Mouse (Mus musculus) limb, embryonic 15.5 days (tissue): ENCODE data around the gene Majin. TPM values are rescaled to one million over a fixed set of nuclear protein-coding genes. Genes with fewer than 3 reads are reported as not detected.

Experiments used
- ATAC-seq: fragments of 200-750 bp; cut with Nextera tagmentation; 2 replicates; pipeline ENCODE4 v1.8.0; 2017; ENCODE audit warnings: low read depth, moderate TSS enrichment; ENCODE audit not compliant: insufficient number of reproducible peaks, low FRiP score, low TSS enrichment
- H3K27ac ChIP-seq: fragments of 300-500 bp; sonication (generic); 2 replicates; pipeline ENCODE4 v1.5.1; 2015; ENCODE audit warnings: moderate library complexity, mild to moderate bottlenecking, inconsistent platforms
- H3K27me3 ChIP-seq: fragments of 300-500 bp; sonication (generic); 2 replicates; pipeline ENCODE4 v1.6.1; 2015; ENCODE audit warnings: inconsistent platforms
- H3K36me3 ChIP-seq: fragments of 300-500 bp; sonication (generic); 2 replicates; pipeline ENCODE4 v1.6.1; 2015; ENCODE audit warnings: inconsistent platforms
- H3K4me1 ChIP-seq: fragments of 300-500 bp; sonication (generic); 2 replicates; pipeline ENCODE4 v1.6.1; 2015; ENCODE audit warnings: inconsistent platforms
- H3K4me2 ChIP-seq: fragments of 300-500 bp; sonication (generic); 2 replicates; pipeline ENCODE4 v1.6.1; 2015; ENCODE audit warnings: mild to moderate bottlenecking, inconsistent platforms
- H3K4me3 ChIP-seq: fragments of 300-500 bp; sonication (generic); 2 replicates; pipeline ENCODE4 v1.5.1; 2015; ENCODE audit warnings: mild to moderate bottlenecking, inconsistent platforms
- H3K9ac ChIP-seq: fragments of 300-500 bp; sonication (generic); 2 replicates; pipeline ENCODE4 v1.6.1; 2015; ENCODE audit warnings: inconsistent platforms
- H3K9me3 ChIP-seq: fragments of 300-500 bp; sonication (generic); 2 replicates; pipeline ENCODE4 v1.6.1; 2016; ENCODE audit warnings: inconsistent platforms
- WGBS: fragments of 180-500 bp; shearing (Covaris S2); methylation state at CpG from one replicate; pipeline ENCODE4 v1.1.7; 2015; 5-methylcytosine and 5-hydroxymethylcytosine counted together
- polyA plus RNA-seq: library from polyadenylated mRNA; unstranded; fragments of >200 nt; fragmentation: Nextera tagmentation; extraction: Ambion mirVana; gene quantifications from 2 replicates; pipeline ENCODE4 v1.2.1, GENCODE M21; 2015

Gene Majin
- polyA plus RNA-seq, 1 experiment from 2014 or later: not detected

- peaks cover 66% of the 10 kb centered on the region for H3K36me3 ChIP-seq
- H3K9me3 ChIP-seq: no peaks in the 10 kb centered on the region
- no peak overlapping the region for H3K4me2 ChIP-seq
- H3K9ac ChIP-seq: no peak overlapping the region
- no peak overlapping the region for H3K4me3 ChIP-seq
- no peak overlapping the region for H3K27ac ChIP-seq
- no peaks in the 10 kb centered on the region for H3K27me3 ChIP-seq
- 86% methylated on average over 2 of the region's 2 CpGs for WGBS
- peaks cover 17% of the 10 kb centered on the region for H3K4me1 ChIP-seq
- ATAC-seq: no peak
These were observed 46.8 kb downstream of the Majin start for GRCm38 (mm10) chr19:6231036-6231435.

- no peaks in the 10 kb centered on the region for H3K27me3 ChIP-seq
- no peak overlapping the region for H3K27ac ChIP-seq
- H3K36me3 ChIP-seq: peaks cover 48% of the 10 kb centered on the region
- 91% methylated on average over 16 of the region's 16 CpGs for WGBS
- H3K9ac ChIP-seq: 0 out of 2 replicates have a peak overlapping the region, but pooled peaks have one; percentile 12
- H3K9me3 ChIP-seq: no peaks in the 10 kb centered on the region
- H3K4me2 ChIP-seq: no peak overlapping the region
- no peak overlapping the region for H3K4me3 ChIP-seq
- ATAC-seq: no peak
- peaks cover 18% of the 10 kb centered on the region for H3K4me1 ChIP-seq
These were observed 49.5 kb downstream of the Majin start for GRCm38 (mm10) chr19:6233647-6234046.

GRCm38 (mm10) chr19:6234337-6235083 is 50.3 kb downstream of the Majin start:
- Histone ChIP-seq H3K4me1 (peaks cover 18% of the 10 kb centered on the region), H3K36me3 (peaks cover 40% of the 10 kb centered on the region), H3K27ac (no peak overlapping the region), H3K9ac (peak overlapping the region; percentile 78), H3K4me2 (peak overlapping the region; percentile 77), H3K9me3 (no peaks in the 10 kb centered on the region), H3K4me3 (peak overlapping the region; percentile 79), H3K27me3 (no peaks in the 10 kb centered on the region)
- 67% methylated on average over 11 of the region's 11 CpGs for WGBS
- ATAC-seq: no peak

- H3K36me3 ChIP-seq: peaks cover 31% of the 10 kb centered on the region
- WGBS: 3% methylated on average over 48 of the region's 48 CpGs
- peak within 1 kb of the TSS; percentile 78 for H3K9ac ChIP-seq
- H3K9me3 ChIP-seq: no peaks in the 10 kb centered on the region
- H3K27ac ChIP-seq: peak within 1 kb of the TSS; percentile 97
- peaks cover 18% of the 10 kb centered on the region for H3K4me1 ChIP-seq
- peak within 1 kb of the TSS; percentile 77 for H3K4me2 ChIP-seq
- peak; percentile 93 for ATAC-seq
- H3K27me3 ChIP-seq: no peaks in the 10 kb centered on the region
- peak within 1 kb of the TSS; percentile 79 for H3K4me3 ChIP-seq
These were observed 51.2 kb downstream of the Majin start, which contains the start of gene Ppp2r5b for GRCm38 (mm10) chr19:6235084-6236052. TSS of gene Ppp2r5b (minus strand) at chr19:6235872.

- H3K9me3 ChIP-seq: no peaks in the 10 kb centered on the region
- peak overlapping the region; percentile 97 for H3K27ac ChIP-seq
These were observed 51.9 kb downstream of the Majin start for GRCm38 (mm10) chr19:6236053-6236441.

GRCm38 (mm10) chr19:6236842-6237241 is 52.7 kb downstream of the Majin start:
- no peak overlapping the region for H3K9ac ChIP-seq
- H3K27me3 ChIP-seq: no peaks in the 10 kb centered on the region
- peaks cover 18% of the 10 kb centered on the region for H3K36me3 ChIP-seq
- H3K27ac ChIP-seq: no peak overlapping the region
- no peak overlapping the region for H3K4me3 ChIP-seq
- no peaks in the 10 kb centered on the region for H3K9me3 ChIP-seq
- no peak for ATAC-seq
- 72% methylated on average over 7 of the region's 7 CpGs for WGBS
- H3K4me1 ChIP-seq: peaks cover 22% of the 10 kb centered on the region
- H3K4me2 ChIP-seq: no peak overlapping the region

More at GRCm38 (mm10) chr19:6236053-6236441, 51.9 kb downstream of the Majin start:
- peaks cover 22% of the 10 kb centered on the region for H3K4me1 ChIP-seq
- no peaks in the 10 kb centered on the region for H3K27me3 ChIP-seq
- peak overlapping the region; percentile 77 for H3K4me2 ChIP-seq
- H3K36me3 ChIP-seq: peaks cover 24% of the 10 kb centered on the region
- ATAC-seq: peak; percentile 91
- WGBS: 0% methylated on average over 9 of the region's 9 CpGs
- peak overlapping the region; percentile 78 for H3K9ac ChIP-seq
- H3K4me3 ChIP-seq: peak overlapping the region; percentile 79

- Histone ChIP-seq H3K4me3 (no peak overlapping the region), H3K4me2 (no peak overlapping the region), H3K27ac (no peak overlapping the region), H3K9ac (no peak overlapping the region), H3K9me3 (no peaks in the 10 kb centered on the region), H3K36me3 (peaks cover 4% of the 10 kb centered on the region; the same call in 1 of the 2 replicates), H3K4me1 (peaks cover 33% of the 10 kb centered on the region), H3K27me3 (no peaks in the 10 kb centered on the region)
- no peak for ATAC-seq
These were observed 54.6 kb downstream of the Majin start for GRCm38 (mm10) chr19:6238740-6239139.

- H3K9ac ChIP-seq: no peak overlapping the region
- peaks cover 16% of the 10 kb centered on the region for H3K36me3 ChIP-seq
- peaks cover 22% of the 10 kb centered on the region for H3K4me1 ChIP-seq
- no peaks in the 10 kb centered on the region for H3K9me3 ChIP-seq
- H3K4me3 ChIP-seq: no peak overlapping the region
- no peak overlapping the region for H3K4me2 ChIP-seq
- ATAC-seq: no peak
- no peaks in the 10 kb centered on the region for H3K27me3 ChIP-seq
- no peak overlapping the region for H3K27ac ChIP-seq
- WGBS: 55% methylated on average over 1 of the region's 1 CpGs
These were observed 55.9 kb downstream of the Majin start for GRCm38 (mm10) chr19:6240136-6240535.

- H3K36me3 ChIP-seq: peaks cover 22% of the 10 kb centered on the region
- H3K9ac ChIP-seq: no peak overlapping the region
- ATAC-seq: no peak
- peak overlapping the region; percentile 85 for H3K4me2 ChIP-seq
- H3K4me3 ChIP-seq: peak overlapping the region; percentile 84; the same call in 1 of the 2 replicates
- H3K9me3 ChIP-seq: no peaks in the 10 kb centered on the region
- peaks cover 20% of the 10 kb centered on the region for H3K4me1 ChIP-seq
- H3K27ac ChIP-seq: peak overlapping the region; percentile 50; the same call in 1 of the 2 replicates
- no peaks in the 10 kb centered on the region for H3K27me3 ChIP-seq
- 35% methylated on average over 5 of the region's 5 CpGs for WGBS
These were observed 56.5 kb downstream of the Majin start for GRCm38 (mm10) chr19:6240725-6241124.

- Histone ChIP-seq H3K4me3 (peak within 1 kb of the TSS; percentile 84), H3K9ac (peak within 1 kb of the TSS; percentile 84), H3K4me1 (peaks cover 17% of the 10 kb centered on the region), H3K36me3 (peaks cover 29% of the 10 kb centered on the region), H3K4me2 (peak within 1 kb of the TSS; percentile 85), H3K9me3 (no peaks in the 10 kb centered on the region), H3K27ac (peak within 1 kb of the TSS; percentile 75), H3K27me3 (no peaks in the 10 kb centered on the region)
- WGBS: under 1% methylated on average over 55 of the region's 55 CpGs
- ATAC-seq: peak; percentile 91
These were observed 57.3 kb downstream of the Majin start, which contains the start of gene Atg2a for GRCm38 (mm10) chr19:6241274-6242107. TSS of gene Atg2a (plus strand) at chr19:6241668.

GRCm38 (mm10) chr19:6242281-6242680 is 58.1 kb downstream of the Majin start:
- 0% methylated on average over 4 of the region's 4 CpGs for WGBS
- Histone ChIP-seq H3K27me3 (no peaks in the 10 kb centered on the region), H3K4me1 (peaks cover 15% of the 10 kb centered on the region), H3K27ac (peak overlapping the region; percentile 75), H3K4me3 (peak overlapping the region; percentile 84), H3K9ac (peak overlapping the region; percentile 84), H3K9me3 (no peaks in the 10 kb centered on the region), H3K4me2 (peak overlapping the region; percentile 85), H3K36me3 (peaks cover 37% of the 10 kb centered on the region)
- peak; percentile 15; the same call in 1 of the 2 replicates for ATAC-seq
